Mouse (Mus musculus): ENCODE data around the gene Sdccag8.

Gene Sdccag8

DNA sequence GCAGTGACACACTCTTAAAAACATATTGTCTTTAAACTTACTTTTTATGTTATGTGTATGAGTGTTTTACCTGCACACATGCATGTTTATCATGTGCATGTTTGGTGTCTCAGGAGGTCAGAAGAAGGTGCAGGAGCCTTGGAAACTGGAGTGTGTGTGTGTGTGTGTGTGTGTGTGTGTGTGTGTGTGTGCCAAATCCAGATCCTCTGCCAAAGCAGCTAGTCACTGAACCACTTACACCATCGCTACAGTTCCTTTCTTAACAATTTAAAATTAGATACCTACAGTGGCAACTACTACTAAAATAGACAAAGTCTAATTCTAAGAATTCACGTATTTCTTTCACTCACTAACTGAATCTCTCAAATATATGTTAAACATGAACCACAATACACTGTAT, 234.3 kb downstream of the Sdccag8 start:
- no peak for DNase-seq (ENCODE audit: low spot score in 2 of 2)

DNA sequence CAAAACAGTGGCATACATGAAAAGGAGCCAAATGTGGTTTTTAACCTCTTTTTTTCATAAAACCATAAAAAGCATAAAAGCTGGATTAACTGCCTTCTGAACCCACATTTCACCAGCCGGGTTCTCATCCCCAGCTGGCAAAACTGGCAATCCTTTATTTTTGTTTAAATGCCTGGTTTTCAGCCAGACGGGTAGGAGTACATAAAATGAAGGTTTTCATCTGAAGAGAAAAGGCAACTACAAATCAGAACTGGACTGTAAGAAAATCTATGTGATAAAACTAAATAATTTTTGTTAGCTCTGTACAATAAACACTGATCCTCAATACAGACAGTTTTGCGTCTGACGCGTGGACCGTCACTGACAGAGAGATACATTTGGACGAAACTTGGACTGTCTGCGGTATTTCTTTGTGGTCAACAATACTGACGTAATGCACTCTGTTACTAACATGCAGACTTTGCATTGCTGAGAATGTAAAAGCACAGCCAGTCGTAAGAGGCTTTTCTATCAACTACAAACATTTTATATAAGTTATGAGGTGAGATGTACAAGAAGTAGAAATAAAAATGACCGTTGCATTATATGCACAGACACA, 237.0 kb downstream of the Sdccag8 start:
- no peak for DNase-seq (ENCODE audit: low spot score in 2 of 2)

DNA sequence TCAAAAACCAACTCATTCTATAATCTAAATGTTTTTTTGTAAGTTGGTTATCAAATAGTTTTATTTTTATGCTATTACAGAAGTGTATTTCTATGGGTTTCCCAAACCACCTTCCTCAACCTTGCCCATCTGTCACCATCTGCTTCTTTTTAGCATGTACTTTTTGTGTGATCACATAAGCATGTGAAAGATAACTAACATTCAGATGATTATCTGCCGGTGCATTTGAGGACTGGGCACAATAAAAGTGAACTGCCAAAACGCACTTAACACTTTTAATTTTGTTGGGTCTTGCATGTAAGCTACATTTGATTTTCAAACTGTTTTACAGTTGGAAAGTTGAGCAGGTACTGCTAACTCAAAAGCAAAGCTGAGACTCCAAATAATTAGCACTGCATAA, 240.4 kb downstream of the Sdccag8 start:
- no peak for DNase-seq (ENCODE audit: low spot score in 2 of 2)

DNA sequence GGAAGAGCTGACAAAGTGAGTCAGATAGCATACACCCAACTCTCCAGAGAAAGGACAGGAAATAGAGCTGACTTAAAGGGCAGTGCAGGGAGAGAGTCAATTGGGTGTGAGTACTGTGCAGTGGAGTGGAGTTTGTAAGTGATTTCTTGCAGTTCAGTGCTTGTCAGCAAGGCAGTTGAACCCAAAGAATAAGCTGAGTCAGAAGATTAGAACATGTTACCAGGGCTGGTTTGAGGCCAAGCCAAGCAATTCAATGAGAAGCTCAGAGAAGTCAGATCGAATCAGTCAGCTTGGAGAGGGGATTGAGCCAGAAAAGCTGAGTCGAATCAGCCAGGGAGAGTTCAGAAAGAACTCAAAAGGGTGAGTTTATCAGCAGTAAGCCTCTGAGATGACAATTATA, 247.3 kb downstream of the Sdccag8 start:
- DNase-seq (ENCODE audit: low spot score in 2 of 2) = no peak

DNA sequence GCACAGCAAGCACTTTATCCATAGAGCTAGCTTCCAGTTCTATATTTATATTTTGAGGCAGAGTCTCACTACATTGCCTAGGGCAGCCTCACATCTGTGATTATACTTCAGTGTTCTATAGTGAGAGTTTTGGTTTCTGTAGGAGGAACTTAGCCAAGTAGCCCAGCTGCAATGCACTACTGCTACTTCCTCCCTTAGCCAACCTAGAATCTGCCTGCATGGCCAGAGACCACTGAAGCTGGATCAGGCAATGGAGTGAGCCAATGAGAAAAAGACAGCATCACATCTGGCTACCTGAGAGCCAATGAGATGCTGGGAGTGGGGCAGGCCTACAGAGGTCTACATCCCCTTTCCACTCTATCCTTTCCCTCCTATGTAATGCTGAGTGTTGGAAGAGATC, 251.3 kb downstream of the Sdccag8 start:
- no peak for DNase-seq (ENCODE audit: low spot score in 2 of 2)

- no peak for DNase-seq (ENCODE audit: low spot score in 2 of 2)
Measured at GRCm38 (mm10) chr1:177067123-177067646, 252.7 kb downstream of the Sdccag8 start.

- DNase-seq (ENCODE audit: low spot score in 2 of 2) = no peak
Measured at GRCm38 (mm10) chr1:177069161-177069560, 254.7 kb downstream of the Sdccag8 start.

Measured in frontal cortex, postnatal 10 days (tissue).